Mouse (Mus musculus) thymus, postnatal 25 days (tissue): ENCODE measurements around the gene Rrh.
"Not testable (repeated sequence)": the region's sequence is repeated elsewhere in the genome, so short reads cannot be mapped to it uniquely, and the experiment has no call there.

Experiments
- DNase-seq: peaks from one replicate; pipeline ENCODE4 v3.0.0; 2022

Gene Rrh

GRCm38 (mm10) chr3:129781435-129781834 is 41.0 kb downstream of the Rrh start:
- no peak for DNase-seq

GRCm38 (mm10) chr3:129771210-129771609 is 51.2 kb downstream of the Rrh start:
- DNase-seq: no peak

GRCm38 (mm10) chr3:129766971-129767794 is 55.2 kb downstream of the Rrh start:
- no peak for DNase-seq

GRCm38 (mm10) chr3:129766106-129766505 is 56.3 kb downstream of the Rrh start:
- no peak for DNase-seq

- DNase-seq: not testable (repeated sequence)
These were observed 64.8 kb downstream of the Rrh start for GRCm38 (mm10) chr3:129757599-129757998.

GRCm38 (mm10) chr3:129754650-129755604 is 67.5 kb downstream of the Rrh start, which contains the start of gene Egf:
Gene Egf, minus strand, starts transcription at chr3:129755316.
- DNase-seq: no peak
